Mouse (Mus musculus): ENCODE measurements at regions not wholly inside any gene's neighbourhood (a gene's known extent, or its start where the extent isn't known, plus 50 kb on each side); places are given as distances from the start of the nearest gene placed in this dataset.

DNA sequence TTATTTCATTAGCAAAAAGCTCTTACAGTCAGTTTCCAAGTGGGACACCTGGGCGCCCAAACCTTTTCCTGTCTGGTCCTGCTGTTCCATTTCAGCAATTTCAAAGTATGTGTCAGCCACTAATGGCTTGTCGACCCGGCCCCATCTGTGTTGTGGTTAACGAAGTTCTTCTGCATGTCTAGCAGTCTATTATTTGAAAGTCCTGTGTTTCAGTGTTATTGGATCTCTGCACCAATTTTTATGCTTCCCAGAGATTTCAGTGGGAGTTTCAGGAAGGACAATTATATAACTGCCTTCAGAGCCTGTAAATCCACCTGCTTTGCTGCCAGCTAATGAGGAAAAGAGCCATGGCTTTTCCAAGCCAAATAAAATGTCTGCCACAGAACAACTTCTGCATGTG is 1142.0 kb downstream of the A830018L16Rik start:
- DNase-seq (ENCODE audit: low read depth, low spot score) = no peak
- H3K4me3 ChIP-seq (ENCODE audit: insufficient read depth in 1 of 2, low read depth in 1 of 2, low read length in 2 of 2, poor library complexity in 1 of 2, severe bottlenecking in 1 of 2) = no peak overlapping the region
- in situ Hi-C loops (cut with MboI; ENCODE audit: low sequenced_read_pairs in 2 of 2, unreplicated experiment in 2 of 2) = no loop called here
- H3K27ac ChIP-seq (ENCODE audit: insufficient read depth, low read depth, low read length, poor library complexity, severe bottlenecking) = no peak overlapping the region
- H3K36me3 ChIP-seq (ENCODE audit: control insufficient read depth, insufficient read depth, low read length, poor library complexity, severe bottlenecking) = no peaks in the 10 kb centered on the region
- no peak for TF ChIP-seq ZNF384 (IDR thresholded peaks at IDR 0.05; ENCODE audit: low read depth, low read length)
- no peak for TF ChIP-seq ZC3H11A (IDR thresholded peaks at IDR 0.05; ENCODE audit: borderline replicate concordance, low read depth, low read length)
- no peak for TF ChIP-seq HCFC1 (IDR thresholded peaks at IDR 0.05; ENCODE audit: borderline replicate concordance, insufficient read depth, low read length)
- TF ChIP-seq CHD2 (IDR thresholded peaks at IDR 0.05; ENCODE audit: low read depth, low read length) = no peak
- TF ChIP-seq MAFK (IDR thresholded peaks at IDR 0.05; ENCODE audit: insufficient read depth, low read depth, low read length) = no peak
- H3K9me3 ChIP-seq (ENCODE audit: control insufficient read depth, insufficient read depth, low read depth, low read length) = no peaks in the 10 kb centered on the region
- H3K9ac ChIP-seq (ENCODE audit: insufficient read depth, low read depth, low read length, poor library complexity, severe bottlenecking) = no peak overlapping the region
- H3K4me1 ChIP-seq (ENCODE audit: control insufficient read depth in 2 of 2, insufficient read depth in 2 of 2, low read length in 2 of 2, poor library complexity in 1 of 2) = no peaks in the 10 kb centered on the region

DNA sequence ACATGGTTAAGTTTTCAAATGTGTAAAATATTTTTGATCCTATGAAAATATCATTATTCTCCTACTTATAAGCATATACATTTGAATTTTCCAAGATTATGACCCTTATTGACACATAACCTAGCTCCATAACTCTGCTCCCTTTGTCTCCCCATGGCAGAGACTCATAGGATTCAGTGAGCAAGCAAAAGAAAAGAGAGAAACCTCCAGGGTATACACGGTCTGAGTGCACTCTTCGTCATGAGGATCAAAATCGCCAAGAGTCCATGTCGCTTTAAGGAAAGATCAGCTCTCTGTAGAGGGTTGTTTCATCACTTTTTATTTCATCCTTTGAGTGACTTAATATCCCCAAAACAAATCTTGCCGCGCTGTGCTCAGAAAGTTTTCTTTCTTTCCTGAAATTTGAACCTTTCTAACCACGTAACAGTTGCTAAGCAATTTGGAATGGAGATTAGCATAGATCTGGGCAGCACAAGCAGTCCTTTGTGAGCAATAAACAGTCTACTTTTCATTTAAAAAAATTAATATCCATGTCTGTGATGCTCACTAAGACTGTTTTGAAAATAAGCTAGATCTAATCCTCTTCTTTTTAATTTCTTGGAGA is 1158.0 kb downstream of the A830018L16Rik start:
- DNase-seq (ENCODE audit: low read depth, low spot score) = no peak

DNA sequence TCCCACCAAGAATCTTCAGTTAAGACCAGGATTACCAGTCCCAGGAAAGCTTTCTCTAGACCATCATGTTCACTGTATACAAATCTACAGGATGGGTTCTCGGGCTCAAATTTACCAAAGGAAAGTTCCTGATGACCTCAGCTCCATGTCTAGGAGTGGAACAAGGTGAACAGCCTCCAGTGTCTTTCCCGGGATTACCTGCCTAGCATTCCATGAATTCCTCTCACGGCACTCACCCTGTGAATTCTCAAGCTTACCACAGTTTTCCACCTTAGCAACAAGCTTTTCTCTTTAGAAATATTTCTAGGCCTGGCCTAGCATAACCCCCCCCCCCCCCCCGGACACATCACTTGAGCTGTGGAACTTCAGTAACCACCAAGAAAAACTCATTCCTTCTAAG is 1158.9 kb downstream of the A830018L16Rik start:
- Histone ChIP-seq H3K36me3 (ENCODE audit: control insufficient read depth, insufficient read depth, low read length, poor library complexity, severe bottlenecking) (no peaks in the 10 kb centered on the region), H3K9ac (ENCODE audit: insufficient read depth, low read depth, low read length, poor library complexity, severe bottlenecking) (no peak overlapping the region), H3K4me3 (ENCODE audit: insufficient read depth in 1 of 2, low read depth in 1 of 2, low read length in 2 of 2, poor library complexity in 1 of 2, severe bottlenecking in 1 of 2) (no peak overlapping the region), H3K27ac (ENCODE audit: insufficient read depth, low read depth, low read length, poor library complexity, severe bottlenecking) (no peak overlapping the region), H3K4me1 (ENCODE audit: control insufficient read depth in 2 of 2, insufficient read depth in 2 of 2, low read length in 2 of 2, poor library complexity in 1 of 2) (peaks cover 0 to 3% of the 10 kb centered on the region in 2 experiments), H3K9me3 (ENCODE audit: control insufficient read depth, insufficient read depth, low read depth, low read length) (no peaks in the 10 kb centered on the region)
- TF ChIP-seq MAFK (IDR thresholded peaks at IDR 0.05; ENCODE audit: insufficient read depth, low read depth, low read length) (no peak), ZNF384 (IDR thresholded peaks at IDR 0.05; ENCODE audit: low read depth, low read length) (no peak), HCFC1 (IDR thresholded peaks at IDR 0.05; ENCODE audit: borderline replicate concordance, insufficient read depth, low read length) (no peak), CHD2 (IDR thresholded peaks at IDR 0.05; ENCODE audit: low read depth, low read length) (no peak), ZC3H11A (IDR thresholded peaks at IDR 0.05; ENCODE audit: borderline replicate concordance, low read depth, low read length) (no peak)
- in situ Hi-C loops (cut with MboI; ENCODE audit: low sequenced_read_pairs in 2 of 2, unreplicated experiment in 2 of 2) = no loop called here
- no peak for DNase-seq (ENCODE audit: low read depth, low spot score)

More for the DNA sequence above, 1158.0 kb downstream of the A830018L16Rik start:
- Histone ChIP-seq H3K9me3 (ENCODE audit: control insufficient read depth, insufficient read depth, low read depth, low read length) (no peaks in the 10 kb centered on the region), H3K4me3 (ENCODE audit: insufficient read depth in 1 of 2, low read depth in 1 of 2, low read length in 2 of 2, poor library complexity in 1 of 2, severe bottlenecking in 1 of 2) (no peak overlapping the region), H3K9ac (ENCODE audit: insufficient read depth, low read depth, low read length, poor library complexity, severe bottlenecking) (no peak overlapping the region), H3K27ac (ENCODE audit: insufficient read depth, low read depth, low read length, poor library complexity, severe bottlenecking) (no peak overlapping the region), H3K36me3 (ENCODE audit: control insufficient read depth, insufficient read depth, low read length, poor library complexity, severe bottlenecking) (no peaks in the 10 kb centered on the region), H3K4me1 (ENCODE audit: control insufficient read depth in 2 of 2, insufficient read depth in 2 of 2, low read length in 2 of 2, poor library complexity in 1 of 2) (no peaks in the 10 kb centered on the region; a peak in 2 of 4 replicates)
- TF ChIP-seq CHD2 (IDR thresholded peaks at IDR 0.05; ENCODE audit: low read depth, low read length) (no peak), MAFK (IDR thresholded peaks at IDR 0.05; ENCODE audit: insufficient read depth, low read depth, low read length) (no peak), ZNF384 (IDR thresholded peaks at IDR 0.05; ENCODE audit: low read depth, low read length) (no peak), ZC3H11A (IDR thresholded peaks at IDR 0.05; ENCODE audit: borderline replicate concordance, low read depth, low read length) (no peak), HCFC1 (IDR thresholded peaks at IDR 0.05; ENCODE audit: borderline replicate concordance, insufficient read depth, low read length) (no peak)
- in situ Hi-C loops (cut with MboI; ENCODE audit: low sequenced_read_pairs in 2 of 2, unreplicated experiment in 2 of 2) = no loop called here

DNA sequence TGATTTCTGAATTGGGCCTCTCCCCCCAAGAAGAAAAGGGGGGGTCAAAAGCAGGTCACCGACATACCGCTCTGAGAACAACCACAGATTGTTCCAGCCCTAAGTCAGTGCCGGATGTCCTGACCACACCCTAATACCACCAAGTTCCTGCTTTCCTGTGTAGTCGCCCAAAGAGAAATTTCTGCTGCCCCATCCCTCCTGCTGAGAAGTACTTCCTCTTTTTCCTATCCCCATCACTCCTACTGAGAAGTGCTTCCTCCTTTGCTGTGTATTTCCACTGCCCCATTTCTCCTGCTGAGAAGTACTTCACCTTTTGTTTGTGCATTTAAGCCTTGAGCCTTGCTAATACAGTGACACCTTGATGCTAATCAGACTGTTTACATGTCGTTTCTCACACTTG is 1160.4 kb downstream of the A830018L16Rik start:
- Histone ChIP-seq H3K9me3 (ENCODE audit: control insufficient read depth, insufficient read depth, low read depth, low read length) (no peaks in the 10 kb centered on the region), H3K36me3 (ENCODE audit: control insufficient read depth, insufficient read depth, low read length, poor library complexity, severe bottlenecking) (no peaks in the 10 kb centered on the region), H3K9ac (ENCODE audit: insufficient read depth, low read depth, low read length, poor library complexity, severe bottlenecking) (no peak overlapping the region), H3K27ac (ENCODE audit: insufficient read depth, low read depth, low read length, poor library complexity, severe bottlenecking) (no peak overlapping the region), H3K4me1 (ENCODE audit: control insufficient read depth in 2 of 2, insufficient read depth in 2 of 2, low read length in 2 of 2, poor library complexity in 1 of 2) (peaks cover 2 to 3% of the 10 kb centered on the region in 2 experiments; a peak in 3 of 4 replicates), H3K4me3 (ENCODE audit: insufficient read depth in 1 of 2, low read depth in 1 of 2, low read length in 2 of 2, poor library complexity in 1 of 2, severe bottlenecking in 1 of 2) (no peak overlapping the region)
- TF ChIP-seq ZNF384 (IDR thresholded peaks at IDR 0.05; ENCODE audit: low read depth, low read length) = no peak
- no peak for TF ChIP-seq MAFK (IDR thresholded peaks at IDR 0.05; ENCODE audit: insufficient read depth, low read depth, low read length)
- no peak for TF ChIP-seq ZC3H11A (IDR thresholded peaks at IDR 0.05; ENCODE audit: borderline replicate concordance, low read depth, low read length)
- TF ChIP-seq HCFC1 (IDR thresholded peaks at IDR 0.05; ENCODE audit: borderline replicate concordance, insufficient read depth, low read length) = no peak
- no peak for TF ChIP-seq CHD2 (IDR thresholded peaks at IDR 0.05; ENCODE audit: low read depth, low read length)
- DNase-seq (ENCODE audit: low read depth, low spot score) = no peak
- in situ Hi-C loops (cut with MboI; ENCODE audit: low sequenced_read_pairs in 2 of 2, unreplicated experiment in 2 of 2) = no loop called here
